ENCODE assay signal across 14 mouse cellular contexts in the genomic region with DNA sequence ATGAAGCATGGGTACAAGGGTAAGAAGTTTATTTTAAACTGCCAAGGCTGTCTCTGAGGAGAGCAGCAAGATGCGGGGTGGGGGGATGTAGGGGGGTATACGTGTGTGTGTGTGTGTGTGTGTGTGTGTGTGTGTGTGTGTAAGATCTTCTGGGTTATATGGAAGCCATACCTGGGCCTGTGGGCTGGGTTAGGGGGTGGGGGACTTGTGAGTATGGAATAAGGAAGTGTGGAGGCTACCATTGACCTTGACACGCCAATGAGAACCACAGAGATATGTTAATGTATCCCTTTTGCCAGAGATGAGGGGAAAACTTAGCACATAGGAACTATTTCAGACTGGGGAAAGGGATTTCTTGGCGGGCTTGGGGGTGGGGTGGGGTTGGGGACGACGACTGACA. TPM values are rescaled to one million over a fixed set of nuclear protein-coding genes. Genes with fewer than 3 reads are reported as not detected.
DNase-seq lines count a peak whose midpoint lies in the region; ATAC-seq and TF ChIP-seq lines count a peak whose summit lies in the region.
"Had no signal": no experiment of that assay in that cellular context is flagged by ENCODE, and none has a peak within 500 bp of the region (broad histone marks: within the 10 kb centered on the region; RNA-seq: fewer than 3 reads in every experiment).

No protein-coding gene starts in this region.

- no peak for DNase-seq in hindbrain, postnatal 0 days (ENCODE audit: low spot score)
- no peak for DNase-seq in hindbrain, embryonic 14.5 days (ENCODE audit: low spot score)
- DNase-seq in neural tube, embryonic 10.5 days (ENCODE audit: extremely low spot score, low spot score), result no peak
- DNase-seq in thymus, postnatal 36 days, result no peak
- DNase-seq: cerebellum, postnatal 25 days; gastrocnemius, postnatal 25 days; kidney, adult 2 months; retina, postnatal 1 day had no signal

- H3K9me3 ChIP-seq in forebrain, embryonic 13.5 days (replicated peaks), result no peaks in the 10 kb centered on the region
- H3K9me3 ChIP-seq in forebrain, embryonic 16.5 days (ENCODE audit: control insufficient read depth, low read length), result no peaks in the 10 kb centered on the region
- no peaks in the 10 kb centered on the region for H3K9me3 ChIP-seq in hindbrain, postnatal 0 days (ENCODE audit: low read length)
- H3K9me3 ChIP-seq in hindbrain, embryonic 14.5 days (ENCODE audit: control insufficient read depth, low read length), result no peaks in the 10 kb centered on the region
- H3K9me3 ChIP-seq in neural tube, embryonic 12.5 days, result no peaks in the 10 kb centered on the region
- no peaks in the 10 kb centered on the region for H3K9me3 ChIP-seq in neural tube, embryonic 13.5 days
- H3K9me3 ChIP-seq: megakaryocyte, embryonic 14.5 days had no signal

- no peak for TF ChIP-seq CTCF in hindbrain, postnatal 0 days (IDR thresholded peaks at IDR 0.05; ENCODE audit: low read depth)

- WGBS in forebrain, embryonic 13.5 days, result 93% methylated on average over 6 of the region's 6 CpGs
- WGBS in forebrain, embryonic 16.5 days, result 98% methylated on average over 6 of the region's 6 CpGs
- WGBS in hindbrain, postnatal 0 days, result 78% methylated on average over 6 of the region's 6 CpGs
- 90% methylated on average over 6 of the region's 6 CpGs for WGBS in hindbrain, embryonic 14.5 days
- WGBS in neural tube, embryonic 12.5 days, result 94% methylated on average over 6 of the region's 6 CpGs
- 91% methylated on average over 6 of the region's 6 CpGs for WGBS in neural tube, embryonic 13.5 days

- H3K4me3 ChIP-seq in forebrain, embryonic 13.5 days, result no peak overlapping the region
- no peak overlapping the region for H3K4me3 ChIP-seq in forebrain, embryonic 16.5 days (replicated peaks; ENCODE audit: low read length)
- no peak overlapping the region for H3K4me3 ChIP-seq in hindbrain, postnatal 0 days (ENCODE audit: low read length)
- H3K4me3 ChIP-seq in hindbrain, embryonic 14.5 days (replicated peaks; ENCODE audit: low read length), result no peak overlapping the region
- H3K4me3 ChIP-seq in neural tube, embryonic 12.5 days, result no peak overlapping the region
- no peak overlapping the region for H3K4me3 ChIP-seq in neural tube, embryonic 13.5 days

- H3K4me1 ChIP-seq in forebrain, embryonic 13.5 days, result peaks cover 25% of the 10 kb centered on the region
- peaks cover 13% of the 10 kb centered on the region for H3K4me1 ChIP-seq in forebrain, embryonic 16.5 days (replicated peaks; ENCODE audit: control insufficient read depth, insufficient read depth, low read length)
- peaks cover 14% of the 10 kb centered on the region for H3K4me1 ChIP-seq in hindbrain, postnatal 0 days (ENCODE audit: insufficient read depth, low read length)
- H3K4me1 ChIP-seq in hindbrain, embryonic 14.5 days (replicated peaks; ENCODE audit: control insufficient read depth, insufficient read depth, low read length), result peaks cover 17% of the 10 kb centered on the region
- peaks cover 15% of the 10 kb centered on the region for H3K4me1 ChIP-seq in neural tube, embryonic 12.5 days
- H3K4me1 ChIP-seq in neural tube, embryonic 13.5 days (replicated peaks), result peaks cover 36% of the 10 kb centered on the region

- peaks cover 10% of the 10 kb centered on the region; the same call in 1 of the 2 replicates for H3K36me3 ChIP-seq in forebrain, embryonic 13.5 days (ENCODE audit: poor library complexity, severe bottlenecking)
- H3K36me3 ChIP-seq in forebrain, embryonic 16.5 days (ENCODE audit: control insufficient read depth, insufficient read depth), result no peaks in the 10 kb centered on the region
- H3K36me3 ChIP-seq in hindbrain, postnatal 0 days (ENCODE audit: insufficient read depth, low read length), result no peaks in the 10 kb centered on the region
- peaks cover 9% of the 10 kb centered on the region; the same call in 1 of the 2 replicates for H3K36me3 ChIP-seq in hindbrain, embryonic 14.5 days (replicated peaks; ENCODE audit: control insufficient read depth, insufficient read depth)
- H3K36me3 ChIP-seq in neural tube, embryonic 12.5 days, result 0 out of 2 replicates have a peak, but pooled peaks cover 6% of the 10 kb centered on the region
- H3K36me3 ChIP-seq in neural tube, embryonic 13.5 days, result 0 out of 2 replicates have a peak, but pooled peaks cover 8% of the 10 kb centered on the region

- peak overlapping the region; percentile 73 for H3K4me2 ChIP-seq in forebrain, embryonic 13.5 days
- H3K4me2 ChIP-seq in forebrain, embryonic 16.5 days (ENCODE audit: low read length), result no peak overlapping the region
- peak overlapping the region; percentile 86; the same call in 1 of the 2 replicates for H3K4me2 ChIP-seq in hindbrain, postnatal 0 days (ENCODE audit: low read depth, low read length)
- H3K4me2 ChIP-seq in hindbrain, embryonic 14.5 days (replicated peaks), result no peak overlapping the region
- H3K4me2 ChIP-seq in neural tube, embryonic 12.5 days (replicated peaks), result peak overlapping the region; percentile 70; the same call in 1 of the 2 replicates
- peak overlapping the region; percentile 91; the same call in 1 of the 2 replicates for H3K4me2 ChIP-seq in neural tube, embryonic 13.5 days

- no peak for ATAC-seq in forebrain, embryonic 13.5 days
- no peak for ATAC-seq in forebrain, embryonic 16.5 days
- ATAC-seq in hindbrain, postnatal 0 days, result no peak
- ATAC-seq in hindbrain, embryonic 14.5 days (ENCODE audit: low FRiP score), result no peak
- ATAC-seq in neural tube, embryonic 12.5 days (ENCODE audit: low FRiP score, low read depth), result no peak
- no peak for ATAC-seq in neural tube, embryonic 13.5 days (ENCODE audit: low read depth)
- ATAC-seq: lung, postnatal 0 days had no signal

- H3K9ac ChIP-seq in forebrain, embryonic 13.5 days, result no peak overlapping the region
- H3K9ac ChIP-seq in forebrain, embryonic 16.5 days (replicated peaks; ENCODE audit: low read depth, low read length), result no peak overlapping the region
- H3K9ac ChIP-seq in hindbrain, postnatal 0 days (replicated peaks; ENCODE audit: low read length), result no peak overlapping the region
- no peak overlapping the region for H3K9ac ChIP-seq in hindbrain, embryonic 14.5 days
- H3K9ac ChIP-seq in neural tube, embryonic 12.5 days, result no peak overlapping the region
- no peak overlapping the region for H3K9ac ChIP-seq in neural tube, embryonic 13.5 days

- no peak overlapping the region for H3K27ac ChIP-seq in forebrain, embryonic 13.5 days
- H3K27ac ChIP-seq in forebrain, embryonic 16.5 days (ENCODE audit: low read length), result no peak overlapping the region
- H3K27ac ChIP-seq in hindbrain, postnatal 0 days, result no peak overlapping the region
- no peak overlapping the region for H3K27ac ChIP-seq in hindbrain, embryonic 14.5 days
- no peak overlapping the region for H3K27ac ChIP-seq in neural tube, embryonic 12.5 days
- H3K27ac ChIP-seq in neural tube, embryonic 13.5 days (replicated peaks), result no peak overlapping the region

- no peaks in the 10 kb centered on the region for H3K27me3 ChIP-seq in forebrain, embryonic 13.5 days
- H3K27me3 ChIP-seq in forebrain, embryonic 16.5 days (replicated peaks; ENCODE audit: control insufficient read depth, insufficient read depth, low read length), result no peaks in the 10 kb centered on the region
- no peaks in the 10 kb centered on the region for H3K27me3 ChIP-seq in hindbrain, postnatal 0 days (ENCODE audit: insufficient read depth, low read length)
- no peaks in the 10 kb centered on the region for H3K27me3 ChIP-seq in hindbrain, embryonic 14.5 days (ENCODE audit: control insufficient read depth, insufficient read depth, low read length)
- H3K27me3 ChIP-seq in neural tube, embryonic 12.5 days (replicated peaks), result no peaks in the 10 kb centered on the region
- H3K27me3 ChIP-seq in neural tube, embryonic 13.5 days, result no peaks in the 10 kb centered on the region
- H3K27me3 ChIP-seq: megakaryocyte, embryonic 14.5 days had no signal

RNA-seq across cellular contexts. Expression of gene Sugt1, which starts 1.9 kb away (rescaled TPM):
- 135 and 146 TPM in 2 replicates for polyA plus RNA-seq in forebrain, embryonic 13.5 days (2015; fragmentation: Nextera tagmentation; extraction: Ambion mirVana)
- polyA plus RNA-seq in forebrain, embryonic 16.5 days (2015; fragmentation: Nextera tagmentation; extraction: Ambion mirVana), result 107 and 112 TPM in 2 replicates
- total RNA-seq in hindbrain, postnatal 0 days (2014; rRNA removed), result 16.0 and 16.4 TPM in 2 replicates
- polyA plus RNA-seq in hindbrain, postnatal 0 days (2015; fragmentation: Nextera tagmentation; extraction: Ambion mirVana), result 87.3 and 88.4 TPM in 2 replicates
- polyA plus RNA-seq in hindbrain, embryonic 14.5 days (2014; fragmentation: Nextera tagmentation; extraction: Ambion mirVana), result 109 and 115 TPM in 2 replicates
- polyA plus RNA-seq in neural tube, embryonic 12.5 days (2016; fragmentation: Nextera tagmentation; extraction: Ambion mirVana), result 118 and 127 TPM in 2 replicates
- polyA plus RNA-seq in neural tube, embryonic 13.5 days (2015; fragmentation: Nextera tagmentation; extraction: Ambion mirVana), result 124 and 140 TPM in 2 replicates

Comparison
In these comparisons a context has a peak if more than half of its experiments do, and no peak if none do; other contexts are left out.
1. H3K4me2 ChIP-seq: peak in forebrain, embryonic 13.5 days (single experiment), hindbrain, postnatal 0 days (single experiment), neural tube, embryonic 12.5 days (single experiment) and neural tube, embryonic 13.5 days (single experiment); none in forebrain, embryonic 16.5 days (single experiment) and hindbrain, embryonic 14.5 days (single experiment).